Mouse (Mus musculus) adrenal gland, postnatal 14 days (tissue): ENCODE data around the gene Gm21883. TPM values are rescaled to one million over a fixed set of nuclear protein-coding genes. Genes with fewer than 3 reads are reported as not detected.
"Not testable (repeated sequence)": the region's sequence is repeated elsewhere in the genome, so short reads cannot be mapped to it uniquely, and the experiment has no call there.

Experiments
- DNase-seq: peaks from one replicate; pipeline ENCODE4 v3.0.0; 2021; ENCODE audit warnings: mixed read lengths
- long read RNA-seq, 2 experiments: library from polyadenylated mRNA; stranded (forward); transcript quantifications; one replicate each; pipeline ENCODE4 v2.0.0; 2021
- total RNA-seq: library from RNA; stranded (reverse); gene quantifications from 2 replicates; pipeline ENCODE4 v1.2.3, GENCODE M21; 2021

The Gm21883 gene
- total RNA-seq: not detected in 2 replicates
- long read RNA-seq, experiment 1: 0 reads
- long read RNA-seq, experiment 2: 0 reads

DNA sequence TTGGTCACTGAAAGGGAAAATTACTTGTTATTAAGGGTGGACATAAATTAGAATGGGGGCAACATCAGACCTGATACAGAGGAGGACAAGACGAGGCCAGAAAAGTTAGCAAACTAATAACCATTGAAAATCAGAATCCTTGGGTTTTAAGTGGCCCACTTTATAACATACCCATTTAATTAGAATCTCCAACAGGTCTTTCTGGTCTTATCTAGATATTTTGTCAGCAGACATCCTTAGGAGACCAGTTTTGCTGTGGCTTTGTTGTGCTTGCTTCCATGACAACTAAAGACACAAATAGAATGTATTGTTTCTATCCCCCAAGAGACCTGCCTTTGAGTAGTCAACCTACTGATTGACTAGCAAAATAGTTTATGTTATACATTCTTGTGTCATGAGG is at the start of gene Gm21883:
Gene Gm21883, minus strand, starts transcription at position 101 of the 400 bp plus-strand sequence.
- not testable (repeated sequence) for DNase-seq

DNA sequence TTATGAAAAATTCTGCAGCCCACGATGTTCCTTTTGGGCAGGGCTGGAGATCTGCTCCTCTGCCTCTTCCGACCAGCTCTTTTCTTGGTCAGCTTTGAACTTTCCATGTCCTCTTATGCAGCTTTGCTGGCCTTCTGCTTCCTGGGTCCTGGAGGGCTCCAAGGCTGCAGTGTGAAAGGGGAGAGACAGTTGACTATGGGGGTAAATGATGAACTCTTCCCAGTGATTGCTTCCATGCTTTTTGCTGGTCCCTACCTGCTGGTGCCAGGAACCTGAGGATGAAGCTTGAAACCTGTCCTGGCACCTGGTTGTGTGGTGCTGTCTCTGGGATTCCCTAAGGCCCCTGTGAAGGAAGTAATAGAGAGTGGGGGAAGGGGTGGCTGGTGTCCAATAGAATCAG is 44.7 kb upstream of the Gm21883 start, which contains the start of gene Spin2e:
Gene Spin2e, minus strand, starts transcription at position 101 of the 400 bp plus-strand sequence.
- DNase-seq: not testable (repeated sequence)

Other genes with a start within 250 kb of the Gm21883 start
- not detected in 2 replicates for gene Btbd35f26, start 237.8 kb downstream of the Gm21883 start, total RNA-seq
- not detected in 2 replicates for gene Btbd35f19, start 190.4 kb downstream of the Gm21883 start, total RNA-seq
- not detected in 2 replicates for gene Spin2e, start 44.6 kb upstream of the Gm21883 start, total RNA-seq
- not detected in 2 replicates for gene Btbd35f25, start 142.9 kb upstream of the Gm21883 start, total RNA-seq